Mouse (Mus musculus) adrenal gland, postnatal 4 days (tissue): Measurements from ENCODE around the gene Peli2. TPM values are rescaled to one million over a fixed set of nuclear protein-coding genes. Genes with fewer than 3 reads are reported as not detected.

Source experiments
- DNase-seq, 2 experiments: peaks; one replicate each; pipeline ENCODE4 v3.0.0; 2021 to 2022; ENCODE audit warnings: low spot score in 2 of 2, mixed read lengths in 2 of 2
- total RNA-seq, 2 experiments: library from RNA; stranded (reverse); gene quantifications; 2 replicates each; pipeline ENCODE4 v1.2.3; 2021

Gene Peli2
- total RNA-seq, 2 experiments from 2014 or later, result 22.9 to 25.1 TPM

DNA sequence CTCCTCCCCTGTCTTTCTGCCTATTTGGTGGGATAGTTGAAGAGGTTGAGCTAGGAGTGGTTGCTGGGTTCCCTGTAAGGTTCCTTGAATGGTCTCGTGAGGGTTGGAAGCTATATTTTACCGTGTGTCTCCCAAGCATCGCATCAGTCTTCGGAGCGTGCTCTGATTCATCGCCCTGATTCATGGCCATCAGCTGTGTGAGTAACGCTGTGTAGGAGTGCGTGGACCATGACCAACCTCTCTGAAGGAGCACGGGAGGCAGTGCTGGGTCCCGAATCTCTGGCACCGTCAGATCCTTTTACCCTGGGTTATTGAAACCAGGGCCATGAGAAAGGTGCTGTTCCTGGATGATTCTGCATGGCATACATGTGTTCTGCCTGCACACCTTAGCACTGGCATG lies 92.2 kb downstream of the Peli2 start:
- no peak for DNase-seq

DNA sequence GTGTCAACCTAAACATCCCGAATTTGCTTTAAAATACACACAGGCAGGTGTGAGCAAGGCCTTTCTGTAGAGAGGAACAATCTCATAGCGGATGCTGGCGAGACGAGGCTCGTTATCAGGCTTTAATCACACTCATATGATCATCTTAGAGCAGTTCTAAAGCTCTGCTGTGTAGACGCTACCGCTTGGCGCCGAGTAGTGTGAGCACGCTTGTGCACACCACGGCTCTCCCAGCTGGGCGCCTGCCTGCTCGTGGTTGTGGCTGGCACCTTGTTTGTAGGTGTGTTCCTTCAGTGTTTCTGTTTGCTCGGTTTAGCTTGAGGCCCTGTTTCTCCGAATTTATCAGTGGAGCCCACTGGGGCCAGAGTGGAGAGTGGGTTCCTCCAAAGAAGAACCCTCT lies 93.0 kb downstream of the Peli2 start:
- DNase-seq, result no peak

DNA sequence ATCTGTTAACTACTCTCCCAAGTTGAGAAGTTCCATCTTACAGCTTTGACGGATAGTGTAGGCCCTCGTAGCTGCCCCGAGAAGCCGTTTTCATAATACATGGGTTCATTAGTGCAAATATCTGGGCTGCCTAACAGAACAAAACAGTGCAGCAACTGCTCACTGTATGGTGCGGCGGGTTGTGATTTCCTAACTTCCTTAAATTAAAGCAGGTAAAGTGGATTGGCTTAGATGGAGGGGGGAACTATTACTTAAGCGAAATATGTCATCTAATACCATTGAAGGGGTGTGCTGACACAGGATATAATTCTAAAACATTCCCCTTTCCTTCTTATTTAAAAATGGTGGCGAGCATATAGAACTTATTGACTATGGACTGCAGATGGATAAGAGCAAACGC lies 101.4 kb downstream of the Peli2 start:
- DNase-seq, result no peak

DNA sequence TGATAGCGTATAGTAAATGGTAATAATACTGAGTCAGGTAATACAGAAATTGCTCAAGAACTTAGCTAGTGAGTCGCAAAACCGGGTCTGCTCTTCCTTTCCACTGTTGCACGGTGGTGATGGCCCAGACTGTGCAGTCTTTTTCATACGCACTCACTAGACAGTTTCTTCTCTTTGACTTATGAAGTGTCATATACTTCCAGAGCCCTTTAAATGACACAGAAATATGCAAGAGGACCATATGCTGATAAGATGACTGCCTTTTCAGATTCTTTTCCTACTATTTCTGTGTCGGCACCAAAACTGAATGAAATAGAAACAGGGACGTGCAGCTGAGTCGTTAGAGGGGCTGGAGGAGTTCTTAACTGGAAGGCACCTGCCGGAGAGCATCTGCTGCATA lies 102.1 kb downstream of the Peli2 start:
- no peak for DNase-seq

DNA sequence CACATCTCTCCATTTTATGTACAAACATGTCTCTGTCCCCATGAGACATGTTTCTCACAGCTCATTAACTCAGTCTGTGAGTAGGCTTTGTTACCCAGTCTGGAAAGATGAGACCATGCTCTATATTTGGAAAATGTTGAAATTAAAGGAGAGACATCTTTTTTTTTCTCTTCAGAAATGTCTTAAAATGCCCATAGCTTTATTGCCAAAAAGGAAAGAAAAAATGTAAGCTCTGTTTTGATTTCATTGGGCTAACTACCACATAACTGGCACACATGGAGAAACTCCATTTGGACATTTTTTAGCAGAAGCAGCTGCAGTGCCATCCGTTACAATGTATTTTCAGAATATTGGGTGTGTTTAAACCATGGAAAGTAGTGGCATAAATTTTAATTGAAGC lies 103.6 kb downstream of the Peli2 start:
- no peak for DNase-seq

DNA sequence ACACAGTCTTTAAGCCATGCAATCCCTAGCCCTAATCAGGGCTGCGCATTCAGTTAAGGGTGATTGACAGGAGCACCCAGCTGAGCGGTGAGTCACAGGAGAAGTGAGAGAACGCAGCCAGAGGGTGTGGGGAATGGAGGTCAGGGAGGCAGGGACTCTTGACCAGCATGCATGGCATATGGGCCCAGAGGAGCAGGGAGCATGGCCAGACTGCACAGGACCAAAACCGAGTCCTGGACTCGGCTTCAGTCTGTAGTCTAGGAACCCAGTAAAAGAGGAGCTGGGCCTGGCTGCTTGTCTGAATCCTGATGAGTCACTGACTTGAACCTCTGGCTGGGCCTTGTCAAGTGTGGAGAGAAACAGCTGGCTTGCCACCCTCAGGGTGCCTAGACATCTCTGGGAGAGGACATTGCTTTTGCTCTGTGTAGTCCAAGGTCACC lies 104.3 kb downstream of the Peli2 start:
- DNase-seq, result no peak

DNA sequence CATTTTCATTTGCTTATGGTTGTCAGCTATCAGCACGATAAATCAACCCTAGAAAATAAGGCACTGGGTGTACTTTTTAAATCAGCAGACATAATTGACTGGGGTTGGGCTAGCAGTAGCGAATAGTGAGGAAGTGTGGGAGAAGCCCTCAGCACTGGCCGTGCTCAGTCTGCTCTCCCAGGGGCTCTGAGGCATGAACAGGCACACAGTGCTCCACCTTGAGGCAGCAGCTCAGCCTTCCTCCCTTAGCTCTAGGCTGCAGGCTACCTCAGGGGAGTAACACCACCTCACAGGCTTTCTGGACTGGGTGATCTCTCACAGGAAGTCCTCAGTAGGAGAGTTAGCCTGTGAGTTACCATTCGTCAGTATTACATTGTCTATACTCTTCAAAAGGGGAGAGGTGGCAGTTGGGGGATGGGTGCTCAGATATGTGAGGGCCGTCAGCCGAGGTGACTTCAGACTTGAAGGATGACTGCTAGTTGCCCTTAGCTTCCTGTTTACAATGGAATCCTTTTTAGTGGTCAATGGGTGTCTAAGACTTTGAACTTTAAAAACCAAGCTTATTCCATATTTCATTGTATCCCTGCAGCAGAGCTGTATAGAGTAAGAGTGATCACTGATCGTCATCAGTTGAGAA lies 105.3 kb downstream of the Peli2 start:
- no peak for DNase-seq

DNA sequence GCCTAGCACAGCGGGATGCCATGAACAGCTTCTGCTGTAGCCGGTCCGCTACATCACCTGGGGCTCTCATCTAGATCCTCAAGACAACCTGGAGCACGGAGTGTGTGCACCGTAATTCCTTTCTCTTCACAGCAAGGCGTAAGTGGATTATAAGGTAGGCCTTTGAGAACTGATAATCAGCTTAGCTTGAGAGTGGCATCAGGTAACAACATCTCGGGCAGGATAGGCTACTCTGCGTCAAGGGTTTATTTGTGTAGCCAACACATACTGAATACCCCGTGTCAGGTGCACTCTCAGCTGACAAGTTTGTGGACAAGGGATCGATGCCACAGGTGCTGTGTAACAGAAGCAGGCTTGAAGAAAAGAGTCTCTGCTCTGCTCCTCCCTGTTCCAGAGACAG lies 106.1 kb downstream of the Peli2 start:
- DNase-seq, result no peak

DNA sequence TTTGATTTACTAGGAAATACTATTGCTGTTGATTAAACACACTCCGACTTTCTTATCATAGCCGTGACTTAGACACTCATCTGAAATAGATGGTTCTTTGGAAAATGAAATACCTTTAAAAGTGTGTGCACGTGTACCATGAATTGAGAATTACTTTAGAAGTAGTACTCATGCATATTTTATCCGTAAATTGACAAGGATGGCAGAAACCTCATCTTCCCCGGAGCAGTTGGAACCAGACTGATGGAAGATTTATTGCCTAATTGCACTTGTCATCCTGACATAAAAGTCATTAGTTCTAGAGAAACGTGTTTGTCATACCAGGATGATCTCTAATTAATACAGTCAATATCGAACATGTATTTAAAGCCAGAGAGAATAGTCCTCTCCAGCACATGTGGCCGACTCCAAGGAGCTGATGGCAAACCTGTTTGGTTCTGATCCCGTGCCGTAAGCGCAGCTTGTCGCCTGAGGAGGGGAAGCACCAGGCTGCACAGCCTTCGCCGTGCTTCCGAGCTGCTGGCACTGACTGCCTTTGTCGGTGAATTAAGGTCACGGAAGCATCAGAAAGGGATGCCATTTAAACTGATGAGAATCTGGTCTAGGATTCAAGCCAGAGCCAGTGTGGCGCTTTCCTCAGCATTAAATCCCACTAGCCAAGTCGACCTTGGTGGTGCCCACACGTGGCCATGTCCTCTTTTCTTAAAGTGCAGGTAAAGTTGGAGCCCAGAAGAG lies 114.3 kb downstream of the Peli2 start:
- DNase-seq, result no peak

DNA sequence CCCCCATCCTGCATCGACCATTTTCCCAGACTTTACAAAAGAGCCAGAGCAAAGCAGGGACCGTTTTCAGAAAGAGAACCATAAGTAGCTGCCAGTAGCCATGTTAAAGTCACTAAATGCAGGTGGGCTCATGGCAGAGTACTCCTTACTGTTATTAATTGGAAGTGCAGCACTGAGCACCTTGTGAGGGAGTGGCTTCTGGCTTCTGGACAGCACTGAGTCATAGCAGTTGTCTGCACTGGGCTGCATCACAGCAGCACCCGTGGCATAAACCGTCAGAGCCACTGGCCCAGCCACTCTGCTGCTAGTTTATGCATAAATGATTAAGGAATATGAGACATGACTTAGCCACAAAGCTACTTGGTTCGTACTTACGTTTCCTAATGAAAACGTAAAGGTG lies 120.7 kb downstream of the Peli2 start:
- DNase-seq, result no peak

DNA sequence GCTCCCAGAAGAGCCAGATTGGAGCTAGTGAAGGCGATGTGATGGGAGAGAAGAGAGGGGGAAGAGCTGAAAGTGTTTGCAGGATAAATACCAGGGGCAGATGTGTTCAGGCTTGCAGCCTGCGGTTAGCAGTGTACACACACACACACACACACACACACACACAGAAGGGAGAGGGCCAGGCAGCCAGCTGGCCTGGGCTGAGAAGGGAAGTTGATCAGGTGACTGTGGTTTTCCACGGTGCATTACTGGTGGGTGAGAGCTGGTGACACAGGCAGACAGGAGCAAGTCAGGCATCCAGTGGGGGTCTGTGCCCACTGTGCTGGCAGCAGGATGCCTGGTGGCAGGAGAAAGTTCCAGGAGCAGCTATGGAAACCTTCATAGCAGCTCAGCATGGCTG lies 125.6 kb downstream of the Peli2 start:
- DNase-seq, result no peak

DNA sequence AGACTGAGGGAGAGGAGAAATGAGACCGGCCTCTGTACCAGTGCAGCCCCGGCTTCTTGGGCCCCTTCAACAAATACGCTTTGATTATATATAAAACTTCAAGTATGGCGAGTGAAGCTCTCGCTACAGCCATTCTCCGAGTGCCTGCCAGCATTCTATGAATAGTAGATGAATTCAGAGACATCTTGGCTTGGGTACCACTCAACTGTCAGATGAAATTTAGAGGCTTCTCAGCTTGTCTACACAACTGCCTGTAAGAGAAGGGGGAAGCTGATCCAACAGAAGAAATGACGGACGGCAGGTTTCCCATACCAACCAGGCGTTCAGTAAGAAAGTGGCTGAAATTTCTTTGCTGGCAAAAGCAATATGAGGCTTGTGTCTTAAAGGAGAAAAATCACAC lies 126.3 kb downstream of the Peli2 start:
- no peak for DNase-seq

DNA sequence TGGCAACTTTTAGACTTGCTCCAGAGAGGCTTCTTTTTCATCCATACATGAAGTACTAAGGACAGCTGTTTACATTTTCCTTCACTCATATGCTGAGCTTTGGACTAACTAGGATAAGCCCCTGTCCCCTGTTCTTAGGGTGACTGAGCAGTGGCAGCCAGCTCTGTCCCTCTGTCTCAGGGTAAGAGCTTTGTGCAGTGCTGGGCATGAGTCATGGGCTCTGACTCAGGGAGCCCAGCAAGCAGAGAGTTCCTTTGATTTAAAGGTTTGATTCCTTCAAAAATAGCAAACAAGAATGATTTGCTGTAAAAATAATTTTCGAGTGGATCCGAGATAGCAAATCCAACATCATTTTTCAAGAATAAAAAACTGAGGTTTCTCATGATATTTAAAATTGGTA lies 128.8 kb downstream of the Peli2 start:
- DNase-seq, result no peak

DNA sequence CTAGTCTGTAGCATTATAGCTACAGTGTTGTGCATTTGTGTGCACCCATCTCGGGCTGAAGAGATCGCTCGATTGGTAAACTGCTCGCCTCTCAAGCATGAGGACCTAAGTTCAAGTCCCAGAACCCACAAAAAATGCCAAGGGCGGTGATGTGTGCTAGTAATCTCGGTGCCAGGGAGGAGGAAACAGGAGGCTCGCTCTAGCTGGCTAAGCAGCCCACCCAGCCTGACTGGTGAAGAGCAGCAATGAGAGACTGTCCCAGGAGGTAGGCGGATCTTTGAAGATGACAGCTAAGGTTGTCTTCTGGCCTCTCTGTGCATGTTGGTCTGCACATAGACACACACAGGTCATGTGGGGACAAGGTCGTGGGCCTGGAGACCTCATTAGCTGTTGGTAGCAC lies 129.3 kb downstream of the Peli2 start:
- DNase-seq, result no peak

DNA sequence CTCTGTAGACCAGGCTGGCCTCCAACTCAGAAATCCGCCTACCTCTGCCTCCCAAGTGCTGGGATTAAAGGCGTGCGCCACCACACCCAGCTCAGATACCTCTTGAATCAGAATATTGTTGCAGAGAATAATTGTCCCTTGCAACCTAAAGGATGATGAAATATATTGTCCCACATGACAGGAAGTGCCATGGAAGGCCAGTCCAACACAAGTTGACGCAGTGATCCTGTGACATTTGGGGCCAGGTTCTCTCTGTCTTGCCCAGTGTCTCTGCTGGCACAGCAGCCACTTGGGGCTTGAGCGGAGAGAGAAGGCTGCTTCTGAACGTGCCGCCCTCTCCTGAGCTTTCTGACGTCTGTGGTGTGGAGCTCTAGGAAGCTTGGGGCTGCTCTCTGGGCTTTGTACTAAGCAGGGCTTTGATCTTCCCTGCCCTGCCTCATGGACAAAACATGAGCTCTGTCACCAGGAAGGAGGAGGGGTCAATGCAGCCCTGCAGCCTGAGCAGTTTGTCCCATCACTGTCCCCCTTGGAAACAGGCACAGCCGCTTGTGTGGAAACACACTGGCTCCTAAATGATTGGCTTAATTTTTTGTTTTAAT lies 130.9 kb downstream of the Peli2 start:
- DNase-seq, result no peak

DNA sequence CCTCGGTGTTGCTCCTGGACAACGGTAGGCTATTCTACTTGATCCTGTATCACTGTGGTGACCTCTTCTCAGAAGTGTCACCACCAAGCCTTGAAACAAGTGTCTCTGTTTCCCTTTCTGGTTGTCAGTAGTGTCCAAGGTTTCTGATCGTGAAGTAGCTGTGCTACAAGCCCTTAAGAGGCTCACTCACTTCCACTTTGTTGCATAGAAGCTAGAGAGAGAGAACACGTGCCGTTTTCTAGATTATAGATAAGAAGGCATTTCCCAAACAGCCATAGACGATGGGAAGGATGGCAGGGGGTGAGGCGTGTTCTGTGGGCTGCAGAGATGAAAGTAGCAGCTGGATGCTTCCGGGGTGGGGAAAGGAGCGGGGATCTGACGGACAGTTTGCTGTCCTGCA lies 132.6 kb downstream of the Peli2 start:
- DNase-seq, result no peak

DNA sequence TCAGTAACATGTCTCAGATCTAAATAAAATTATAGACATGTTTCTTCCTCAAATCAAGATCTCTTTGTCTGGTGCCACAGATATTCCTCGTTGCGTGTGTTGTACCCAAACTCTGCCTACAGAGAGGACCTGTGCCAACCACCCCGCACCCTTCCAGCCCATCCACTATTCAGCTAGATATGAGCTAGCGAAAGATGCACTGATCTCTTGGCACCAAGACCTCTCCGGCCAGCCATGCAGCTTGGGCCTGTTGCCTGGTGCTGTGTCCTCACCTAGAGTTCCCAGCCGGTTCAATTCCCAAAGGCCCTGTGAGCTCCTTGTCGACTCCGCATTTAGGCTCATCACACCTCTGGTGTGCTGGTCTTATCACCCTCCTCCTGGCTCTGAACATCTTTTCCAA lies 134.1 kb downstream of the Peli2 start:
- no peak for DNase-seq

DNA sequence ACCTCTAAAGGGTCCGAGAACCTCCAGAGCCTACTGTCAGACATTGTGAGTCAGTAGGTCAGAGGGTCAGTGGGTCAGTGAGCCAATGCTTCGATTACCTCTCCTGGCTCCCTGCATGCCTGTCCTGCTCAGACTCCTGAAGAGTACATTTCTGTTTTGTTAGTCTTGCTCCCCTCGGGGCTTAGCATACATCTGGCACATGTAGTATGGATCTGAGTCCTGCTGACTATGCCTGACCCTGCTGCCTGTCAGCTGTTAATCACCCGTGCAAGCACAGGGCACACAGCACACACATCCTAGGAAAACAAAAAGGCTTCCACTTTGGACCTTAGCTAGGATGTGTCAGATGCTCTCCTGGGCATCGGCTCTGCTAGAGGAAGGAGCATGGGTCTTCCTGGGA lies 134.7 kb downstream of the Peli2 start:
- DNase-seq, result no peak

DNA sequence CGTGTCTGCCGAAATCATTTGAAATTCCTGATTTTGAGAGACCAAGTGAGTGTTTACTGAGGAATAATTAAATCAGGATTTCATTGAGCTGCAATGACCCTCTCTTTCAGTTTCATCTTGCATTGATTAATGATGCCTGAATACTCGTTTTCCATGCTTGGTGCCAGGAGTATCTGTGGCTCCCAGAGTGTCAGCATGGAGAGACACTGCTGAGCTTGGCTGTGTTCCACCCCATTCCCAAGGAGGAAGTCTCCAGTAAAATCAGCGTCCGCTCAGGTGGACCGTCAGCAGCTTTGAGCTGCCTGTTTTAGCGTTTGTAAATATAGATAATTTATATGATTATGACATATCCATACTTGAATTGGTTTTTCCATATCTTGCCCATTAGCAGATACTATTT lies 137.1 kb downstream of the Peli2 start:
- DNase-seq, result no peak

DNA sequence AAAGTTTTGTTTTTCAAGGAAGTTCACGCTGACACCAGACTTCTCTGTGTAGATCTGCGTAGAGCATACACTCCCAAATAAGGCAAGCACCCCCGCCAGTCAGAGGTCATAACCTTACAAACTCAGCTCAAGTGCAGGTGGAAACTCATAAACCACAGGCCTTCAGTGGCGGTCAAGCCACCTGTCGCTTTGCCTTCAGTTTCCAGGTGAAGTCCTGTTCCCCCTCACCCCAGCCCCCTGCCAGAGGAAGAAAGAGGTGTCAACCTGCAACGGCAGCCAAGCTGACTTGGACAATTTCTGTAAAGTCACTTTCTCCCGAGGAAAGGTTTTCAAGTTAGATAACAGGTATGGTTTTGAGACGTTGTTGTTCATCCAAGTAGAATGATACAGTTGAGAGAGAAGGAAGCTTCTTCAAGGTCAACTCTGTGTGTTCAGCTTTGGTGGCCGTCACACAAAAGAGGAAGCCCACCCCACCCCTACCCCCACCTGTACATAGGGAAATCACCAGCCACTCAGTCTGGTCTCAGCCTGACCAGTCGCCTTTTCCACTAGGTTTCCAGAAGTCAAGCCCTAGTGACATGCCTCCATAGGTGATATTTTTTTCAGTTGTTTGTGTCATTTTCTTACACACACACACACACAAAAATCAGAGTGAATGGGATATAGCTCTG lies 138.2 kb downstream of the Peli2 start:
- DNase-seq, result no peak

DNA sequence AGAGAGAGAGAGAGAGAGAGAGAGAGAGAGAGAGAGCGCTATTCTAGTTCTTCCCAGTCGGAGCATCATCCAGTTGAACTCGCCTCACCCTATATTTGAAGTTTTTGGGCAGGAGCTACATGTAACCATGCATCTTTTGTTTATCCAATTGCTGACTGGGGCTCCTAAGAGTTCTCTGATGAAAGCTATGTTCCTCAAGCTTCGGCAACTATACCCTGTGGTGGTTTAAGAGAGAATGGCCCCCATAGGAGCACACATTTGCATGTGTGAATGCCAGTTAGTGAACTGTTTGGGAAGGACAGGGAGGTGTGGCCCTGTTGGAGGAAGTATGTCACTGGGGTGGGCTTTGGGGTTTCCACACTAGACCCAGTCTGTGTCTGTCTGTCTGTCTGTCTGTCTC lies 142.5 kb downstream of the Peli2 start:
- DNase-seq, result no peak

DNA sequence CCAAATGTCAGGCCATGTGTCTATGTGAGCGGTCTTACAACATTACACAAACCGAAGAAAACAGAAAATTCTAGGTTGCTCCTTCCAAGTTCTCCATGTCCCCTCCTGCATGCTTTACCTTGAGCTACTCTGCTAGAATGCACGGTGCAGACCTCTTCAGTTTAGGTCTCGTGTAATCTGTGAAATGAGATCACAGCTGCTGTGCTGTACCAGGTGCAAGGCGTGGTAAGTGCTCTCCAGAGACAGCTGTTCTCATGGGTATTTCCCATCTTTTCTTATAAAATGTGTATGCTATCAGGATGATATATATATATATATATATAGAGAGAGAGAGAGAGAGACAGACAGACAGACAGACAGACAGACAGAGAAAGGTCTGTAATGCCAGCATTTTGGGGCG lies 146.1 kb downstream of the Peli2 start:
- no peak for DNase-seq
